Mouse (Mus musculus): ENCODE results near the gene Vapa. TPM values are rescaled to one million over a fixed set of nuclear protein-coding genes. Genes with fewer than 3 reads are reported as not detected.

The Vapa gene
- total RNA-seq, 2 experiments from 2014 or later, result 108 to 115 TPM

- DNase-seq, result no peak
These were observed 12.2 kb upstream of the Vapa start for GRCm38 (mm10) chr17:65625563-65625962.

DNA sequence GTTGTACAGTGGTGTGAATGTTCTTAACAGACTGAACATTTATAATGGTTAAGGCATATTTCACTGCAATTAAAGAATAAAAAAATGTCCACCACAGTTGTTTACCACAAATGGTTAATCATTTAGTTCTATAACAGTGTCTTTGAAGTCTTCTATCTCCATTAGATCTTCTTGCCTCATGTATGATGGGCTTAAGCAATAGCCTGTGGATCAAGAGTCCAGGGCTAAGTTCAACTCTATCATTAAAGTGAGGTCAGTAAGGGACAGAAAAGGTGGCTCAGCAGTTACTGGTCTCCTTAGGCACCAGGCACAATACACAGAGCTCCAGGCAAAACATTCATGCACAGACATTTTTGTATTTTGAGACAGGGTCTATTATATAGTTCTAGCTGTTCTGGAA, 9.8 kb upstream of the Vapa start:
- no peak for DNase-seq

GRCm38 (mm10) chr17:65618431-65618830, 5.1 kb upstream of the Vapa start:
- DNase-seq, result peak; percentile 57

DNA sequence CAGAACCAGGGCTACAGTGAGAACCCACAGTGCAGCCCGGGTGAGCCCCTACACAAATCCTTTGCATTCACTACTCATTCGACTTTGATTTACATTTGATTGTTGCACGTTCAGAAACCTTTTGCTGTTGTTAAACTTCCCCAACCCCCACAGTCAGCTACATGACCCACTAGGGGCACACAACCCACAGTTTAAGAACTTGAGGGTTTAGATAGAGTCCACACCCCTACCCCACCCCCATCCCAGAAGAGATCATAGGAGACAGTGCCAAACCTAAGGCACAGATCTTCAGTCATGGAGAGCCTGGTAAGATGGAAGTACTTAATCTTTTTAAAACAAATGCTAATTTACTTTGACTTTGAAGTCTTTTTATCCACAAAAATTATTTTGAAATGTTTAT, 2.3 kb upstream of the Vapa start:
- no peak for DNase-seq

GRCm38 (mm10) chr17:65614431-65614830, 1.1 kb upstream of the Vapa start:
- DNase-seq, result no peak

- no peak for DNase-seq
These were observed 253 bp downstream of the Vapa start for GRCm38 (mm10) chr17:65613142-65613462.

- DNase-seq, result peak; percentile 68
These were observed 789 bp downstream of the Vapa start for GRCm38 (mm10) chr17:65612391-65613141.

DNA sequence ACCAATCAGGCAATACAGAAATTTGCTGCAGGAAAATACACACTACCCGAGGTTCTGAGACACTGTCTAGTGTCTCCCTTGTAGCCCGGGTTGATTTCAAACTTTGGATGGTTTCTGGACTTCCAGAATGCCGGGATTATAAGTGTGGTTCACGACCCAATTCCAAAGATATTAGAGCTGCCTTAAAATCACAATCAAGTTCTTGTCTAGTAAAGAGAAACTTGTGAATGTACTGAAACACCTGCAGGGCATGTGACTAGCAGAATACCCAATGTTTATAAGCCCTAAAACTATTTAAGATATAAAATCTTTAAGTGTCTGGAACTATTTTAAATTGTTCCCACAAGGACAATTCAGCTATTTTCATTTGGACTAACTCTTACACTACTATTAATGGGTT, 1.6 kb downstream of the Vapa start:
- DNase-seq, result no peak

DNA sequence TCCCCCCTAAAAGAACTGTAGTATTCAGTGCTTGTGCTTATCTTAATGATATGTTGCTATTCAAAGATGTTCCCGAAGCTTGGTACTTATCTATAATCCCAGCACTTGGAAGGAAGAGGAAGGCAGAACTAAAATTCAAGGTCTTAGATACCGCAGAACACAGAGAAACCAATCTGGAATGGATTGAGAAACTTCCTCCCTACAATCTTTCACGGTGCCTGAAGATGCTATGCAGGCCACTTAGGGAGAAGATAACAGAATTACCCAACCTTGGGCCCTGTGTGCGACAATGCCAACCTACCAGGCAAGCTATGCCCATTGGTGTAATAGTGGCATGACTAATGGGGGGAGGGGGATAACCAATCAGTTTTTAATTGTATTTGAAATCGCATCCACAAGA, 4.6 kb downstream of the Vapa start:
- no peak for DNase-seq

GRCm38 (mm10) chr17:65608312-65608687, 5.1 kb downstream of the Vapa start:
- no peak for DNase-seq

DNA sequence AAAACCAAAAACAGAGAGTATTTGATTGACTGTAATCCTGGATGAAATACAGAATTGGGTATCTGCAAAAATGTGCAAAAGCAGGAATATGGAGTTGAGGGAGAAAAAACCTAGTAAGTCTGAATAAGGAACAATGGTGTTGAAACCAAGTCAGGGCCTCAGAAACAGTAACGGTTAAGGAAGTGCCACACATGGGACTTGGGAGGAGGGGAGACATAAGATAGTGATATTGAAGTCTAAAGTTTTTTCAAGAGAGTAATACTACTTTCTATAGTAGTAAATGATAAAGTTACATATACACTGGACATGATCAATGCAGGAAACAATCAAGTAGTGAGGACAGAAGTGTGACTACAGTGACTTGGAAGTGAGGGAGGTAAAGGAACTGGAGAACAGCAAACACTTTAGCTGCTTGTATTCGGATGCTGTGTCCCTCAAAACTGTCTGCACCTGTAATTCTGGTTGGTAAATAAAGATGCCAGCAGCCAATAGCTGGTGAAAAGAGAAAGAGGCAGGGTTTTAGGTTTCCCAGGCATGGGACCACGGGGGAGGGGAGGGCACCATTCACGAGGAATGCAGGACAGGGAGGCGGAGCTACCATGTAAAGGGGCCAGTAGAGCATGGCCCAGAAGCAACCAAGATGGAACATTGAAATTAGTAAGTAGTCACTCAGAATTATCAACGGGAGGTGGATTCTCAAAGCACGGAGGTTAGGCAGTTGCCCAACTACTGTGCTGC, 5.6 kb downstream of the Vapa start:
- DNase-seq, result no peak

DNA sequence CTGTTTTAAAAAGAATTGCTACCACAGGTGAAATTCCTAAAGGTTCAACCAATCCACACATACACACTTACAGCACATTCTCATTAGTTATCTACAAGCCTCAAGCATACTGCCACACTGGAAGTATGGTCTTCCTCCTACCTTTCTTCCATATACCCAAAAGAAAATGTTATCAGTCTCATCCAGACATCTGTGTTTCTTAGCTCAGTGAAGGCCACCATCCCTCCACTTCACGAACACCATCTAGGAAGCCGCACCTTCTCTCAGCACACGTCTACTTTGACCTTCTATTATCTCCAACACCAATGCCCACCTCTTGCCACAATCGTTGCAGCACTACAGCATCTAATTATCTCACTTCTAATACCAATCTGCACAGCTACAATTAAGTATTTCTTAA, 7.3 kb downstream of the Vapa start:
- DNase-seq, result no peak

- no peak for DNase-seq
These were observed 8.5 kb downstream of the Vapa start for GRCm38 (mm10) chr17:65604892-65605291.

DNA sequence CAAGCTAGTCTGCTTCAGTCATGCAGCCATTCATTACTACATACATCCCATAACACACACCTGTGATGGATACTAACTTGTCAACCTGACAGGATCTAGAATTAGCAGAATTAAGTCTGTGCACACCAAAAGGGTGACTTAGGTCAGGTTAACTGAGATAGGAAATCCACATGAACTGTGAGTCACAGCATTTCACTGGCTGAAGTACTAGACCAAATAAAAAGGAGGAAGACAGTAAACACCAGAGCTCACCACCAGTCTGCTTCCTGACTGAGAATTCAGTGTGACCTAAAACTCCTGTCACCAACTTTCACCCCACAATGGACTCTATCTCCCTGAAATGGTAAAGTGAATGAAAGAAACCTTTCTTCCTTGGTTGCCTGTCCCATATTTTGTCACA, 9.0 kb downstream of the Vapa start:
- DNase-seq, result no peak

DNA sequence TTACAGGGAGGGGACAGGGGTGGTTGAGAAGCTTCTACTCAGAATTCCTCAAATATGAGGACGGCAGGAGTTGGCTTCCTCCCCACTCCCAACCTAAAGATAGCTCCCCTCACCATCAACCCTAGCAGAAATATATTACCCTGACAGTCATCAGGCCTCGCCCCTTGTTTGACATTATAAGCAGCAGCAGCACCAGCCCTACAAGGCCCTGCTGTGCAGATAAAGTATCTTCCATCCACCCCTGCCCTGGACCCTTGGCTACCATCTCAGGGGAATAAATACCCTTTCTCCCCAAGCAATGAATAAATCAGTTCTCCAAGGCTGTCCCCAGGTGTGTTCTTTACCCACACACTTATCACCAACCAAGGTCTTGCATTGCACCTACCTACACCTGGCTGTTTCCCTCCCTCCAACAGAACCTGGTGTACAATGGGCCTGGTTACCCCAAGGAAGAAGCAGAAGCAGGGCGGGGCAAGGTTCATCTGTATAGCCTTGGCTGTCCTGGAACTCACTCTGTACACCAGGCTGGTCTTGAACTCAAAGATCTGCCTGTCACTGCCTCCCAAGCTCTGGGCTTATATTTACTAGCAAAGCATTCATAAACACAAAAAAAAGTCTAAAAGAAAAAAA, 15.4 kb downstream of the Vapa start:
- no peak for DNase-seq

DNA sequence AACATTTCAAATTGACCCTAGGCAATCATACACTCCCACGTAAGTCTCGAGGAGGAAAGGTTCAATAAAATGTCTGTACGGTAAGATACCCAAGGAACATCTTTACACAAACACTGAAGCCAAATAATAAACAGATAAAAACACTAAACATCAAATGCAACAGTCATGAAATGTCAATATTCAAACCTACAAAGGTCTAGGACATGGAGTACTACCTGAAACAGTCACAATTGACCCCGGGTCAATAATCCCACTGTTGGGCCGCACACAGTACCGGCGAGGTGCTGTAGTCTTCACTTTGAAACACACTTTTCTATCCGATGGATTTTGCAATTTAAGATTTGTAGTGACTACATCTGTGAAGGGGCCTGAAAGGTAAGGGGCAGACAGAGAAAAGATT, 18.7 kb downstream of the Vapa start:
- DNase-seq, result no peak

DNA sequence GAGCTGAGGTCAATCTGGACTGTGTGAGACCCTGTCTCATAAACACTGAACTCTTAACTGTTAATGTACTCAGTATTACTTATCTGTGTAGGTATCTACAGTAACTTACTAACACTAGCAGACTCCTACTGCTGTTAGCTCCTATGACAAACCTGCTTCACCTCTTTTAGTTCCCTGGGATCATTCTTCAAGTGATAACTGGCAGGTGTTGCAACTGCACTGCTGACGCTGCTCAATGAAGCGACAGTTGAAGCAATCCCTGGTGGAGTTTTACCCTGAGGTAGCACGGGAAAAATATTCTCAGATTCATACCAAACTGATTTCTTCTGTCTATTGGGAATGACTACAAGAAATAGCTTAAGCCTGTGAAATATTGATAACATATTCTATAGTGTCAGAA, 26.5 kb downstream of the Vapa start:
- DNase-seq, result no peak

DNA sequence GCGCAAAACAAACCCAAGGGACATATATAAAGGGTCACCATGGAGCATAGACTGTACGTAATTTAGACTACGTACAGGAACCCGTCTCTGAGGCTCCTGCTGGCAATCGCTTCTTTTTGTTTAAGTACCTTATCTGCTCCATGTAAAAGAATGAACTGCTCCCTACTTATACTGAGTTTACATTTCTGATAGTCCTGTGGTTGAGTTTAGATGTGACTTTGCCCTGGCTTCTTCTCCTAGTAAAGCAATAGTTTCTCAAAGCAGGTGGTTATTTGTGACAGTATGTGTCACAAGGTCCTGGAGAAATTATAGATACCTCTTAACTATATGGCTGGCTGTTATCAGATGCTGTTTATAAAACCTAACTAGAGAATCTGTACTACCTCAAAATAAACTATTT, 31.9 kb downstream of the Vapa start:
- DNase-seq, result no peak

DNA sequence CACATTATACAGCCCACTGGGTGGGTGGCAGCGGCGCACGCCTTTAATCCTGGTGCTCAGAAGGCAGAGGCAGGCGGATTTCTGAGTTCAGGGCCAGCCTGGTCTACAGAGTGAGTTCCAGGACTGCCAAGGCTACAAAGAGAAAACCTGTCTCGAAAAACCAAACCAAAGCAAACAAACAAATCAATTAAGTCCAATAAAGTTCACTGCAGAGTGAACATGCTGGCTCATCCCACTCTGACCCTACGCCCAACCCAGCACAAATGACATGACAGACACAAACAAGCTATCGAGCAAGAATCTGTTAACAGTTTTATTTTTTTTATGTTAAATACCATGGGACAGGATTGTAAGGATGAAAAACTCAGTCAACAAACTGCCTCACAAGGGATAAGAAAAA, 33.6 kb downstream of the Vapa start:
- DNase-seq, result no peak

DNA sequence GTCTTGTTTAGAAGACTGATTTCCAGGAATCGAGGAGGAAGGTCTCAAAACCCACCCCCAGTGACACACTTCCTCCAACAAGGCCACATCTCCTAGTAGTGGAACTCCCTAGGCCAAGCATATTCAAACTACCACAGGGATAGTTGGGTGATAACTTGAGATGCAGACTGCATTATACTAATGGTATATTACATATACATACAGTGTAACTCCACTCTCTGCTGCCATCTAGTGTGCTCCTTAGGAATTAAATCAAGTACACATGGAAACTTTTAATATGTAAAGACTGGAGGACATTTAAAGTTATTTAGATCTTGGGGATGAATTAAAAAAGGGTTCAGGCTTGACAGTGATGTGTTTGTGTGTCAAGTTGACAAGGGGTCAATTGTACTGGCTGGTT, 38.0 kb downstream of the Vapa start:
- no peak for DNase-seq

- DNase-seq, result no peak
These were observed 38.5 kb downstream of the Vapa start for GRCm38 (mm10) chr17:65574850-65575249.

DNA sequence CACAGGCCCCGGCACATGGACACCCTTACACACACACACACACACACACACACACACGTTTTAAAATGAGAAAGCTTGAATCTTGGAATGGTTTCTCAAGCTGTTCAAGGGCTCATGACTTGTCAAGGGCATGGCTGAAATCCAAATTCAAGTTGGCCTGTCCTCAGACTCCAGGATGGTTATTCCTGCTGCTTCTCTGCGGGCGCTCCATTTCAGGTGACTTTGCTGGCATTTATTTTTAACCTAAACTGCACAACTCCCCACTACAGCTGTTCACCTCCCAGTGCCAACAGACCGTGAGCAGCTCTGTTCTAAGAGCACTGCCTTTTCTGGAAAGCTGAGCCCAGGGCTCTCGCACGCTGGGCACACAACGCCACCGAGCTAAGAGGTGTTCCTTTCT, 41.5 kb downstream of the Vapa start:
- DNase-seq, result peak; percentile 61

- DNase-seq, result no peak
These were observed 41.9 kb downstream of the Vapa start for GRCm38 (mm10) chr17:65571466-65571865.

GRCm38 (mm10) chr17:65564189-65564588, 49.2 kb downstream of the Vapa start:
- DNase-seq, result no peak

Data from adrenal gland, postnatal 10 days (tissue).